Mouse (Mus musculus) left cerebral cortex, adult 18-20 months (tissue): Measurements from ENCODE around the gene Abcd4. TPM values are rescaled to one million over a fixed set of nuclear protein-coding genes. Genes with fewer than 3 reads are reported as not detected.

ENCODE experiments used
- DNase-seq, 2 experiments: peaks; one replicate each; pipeline ENCODE4 v3.0.0; 2021 to 2022; ENCODE audit warnings: low spot score in 2 of 2, mixed read lengths in 1 of 2
- long read RNA-seq, 2 experiments: library from polyadenylated mRNA; stranded (forward); transcript quantifications; one replicate each; pipeline ENCODE4 v2.0.0; 2021
- total RNA-seq, 2 experiments: library from RNA; stranded (reverse); gene quantifications; 2 replicates each; pipeline ENCODE4 v1.2.3; 2021

Gene Abcd4
- total RNA-seq, result 10 to 100 TPM in 1 of 2 experiments, 1 to 10 TPM in 1; 7.9 to 10.2 TPM
- long read RNA-seq, experiment 1, transcript Abcd4-201 (19 exons, 2,309 nt), result major isoform, 6 of 11 reads
- long read RNA-seq, experiment 1, partial matches to known transcripts, result 0 of 11 reads
- long read RNA-seq, experiment 1, other reads (novel, unspliced or antisense), result 5 of 11 reads
- long read RNA-seq, experiment 2, transcript Abcd4-201 (19 exons, 2,309 nt), result major isoform, 5 of 7 reads
- long read RNA-seq, experiment 2, partial matches to known transcripts, result 1 of 7 reads
- long read RNA-seq, experiment 2, other reads (novel, unspliced or antisense), result 1 of 7 reads

DNA sequence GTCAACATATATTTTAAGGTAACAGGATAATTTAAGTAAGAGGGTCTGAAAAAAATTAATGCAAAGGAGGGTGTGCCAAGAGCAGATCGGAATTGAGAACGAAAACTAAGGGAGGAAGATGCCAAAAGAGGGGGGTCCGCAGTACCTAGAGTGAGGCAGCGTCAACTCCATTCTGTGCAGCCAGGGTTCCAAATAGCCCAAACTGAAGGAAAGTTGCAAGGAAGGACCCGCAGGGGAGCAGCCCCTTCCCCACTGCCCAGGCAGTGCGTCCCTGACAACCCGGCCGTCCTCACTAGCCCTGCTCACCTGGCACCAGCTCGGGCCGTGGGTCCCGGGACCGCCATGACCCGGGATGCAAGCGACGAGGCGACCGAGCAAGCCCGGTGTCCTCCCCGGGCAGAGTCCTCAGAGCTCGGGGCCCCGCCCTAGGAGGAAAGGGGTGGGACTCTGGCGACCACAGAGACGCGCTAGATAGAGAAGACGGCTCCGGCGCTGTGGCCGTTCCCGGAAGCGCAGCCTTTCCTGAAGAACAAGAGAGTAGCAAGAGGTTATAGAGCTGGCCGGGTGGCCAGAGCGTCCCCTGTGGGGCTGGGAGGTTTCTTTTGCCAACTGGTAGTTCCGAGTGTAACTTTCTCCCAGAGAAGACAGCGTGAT, at the start of gene Abcd4:
TSS of gene Abcd4 (minus strand) at position 437 of the 654 bp plus-strand sequence.
- DNase-seq, result peak; percentile 87 to 93

DNA sequence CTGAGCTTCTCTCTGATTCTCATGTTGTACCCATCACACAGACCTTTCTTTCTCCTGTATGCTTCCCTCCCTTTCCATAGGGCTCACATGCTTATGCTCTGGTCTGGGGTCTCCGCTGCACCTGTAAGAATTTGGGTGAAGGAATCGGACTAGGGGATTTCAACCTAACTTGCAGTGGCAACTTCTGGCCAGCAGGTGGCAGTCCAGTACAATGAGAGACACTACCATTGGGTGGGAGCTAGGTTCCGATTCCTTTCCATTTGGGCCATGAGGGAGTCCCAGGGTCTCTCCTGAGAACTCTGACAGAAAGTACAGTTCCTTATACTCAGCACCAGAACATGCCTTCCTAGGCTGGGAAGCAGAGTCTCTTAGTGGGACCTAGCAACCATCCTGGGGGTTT, 36.7 kb upstream of the Abcd4 start:
- DNase-seq, result peak; percentile 61 to 76

DNA sequence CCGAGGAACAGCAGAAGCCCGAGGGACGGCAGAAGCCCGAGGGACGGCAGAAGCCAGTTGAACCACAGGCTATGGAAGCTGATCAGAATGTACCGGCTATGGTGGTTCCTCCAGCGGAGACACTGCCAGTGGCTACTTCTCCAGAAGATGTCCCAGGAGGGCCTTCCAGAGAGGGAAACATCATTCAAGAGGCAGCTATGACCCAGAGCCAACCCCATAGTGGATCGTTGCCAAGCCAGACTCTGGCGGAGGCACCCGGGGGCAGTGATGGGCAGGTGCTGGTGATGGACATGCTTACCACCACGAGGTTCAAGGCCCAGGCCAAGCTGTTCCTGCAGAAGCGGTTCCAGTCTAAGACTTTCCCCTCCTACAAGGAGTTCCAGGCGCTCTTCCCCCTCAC, 33.0 kb upstream of the Abcd4 start:
- no peak for DNase-seq

DNA sequence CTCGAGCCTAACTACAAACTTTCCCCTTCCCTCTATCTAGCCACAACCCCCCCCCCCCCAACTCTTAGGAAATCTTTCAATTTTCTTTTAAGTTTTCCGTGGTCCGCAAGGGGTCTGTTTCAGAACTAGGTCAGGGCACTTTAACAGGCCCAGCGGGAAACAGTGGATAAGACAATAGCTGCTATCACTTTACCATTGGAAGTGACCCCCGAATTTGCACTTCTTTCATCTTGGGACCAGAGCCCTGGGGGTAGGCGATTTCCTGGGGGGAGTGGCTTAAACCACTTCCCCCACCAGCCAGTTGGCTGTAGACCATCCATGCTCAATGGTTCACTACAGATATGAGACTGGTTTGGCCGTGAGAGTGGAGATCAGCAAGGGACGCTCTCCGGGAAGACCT, 23.4 kb upstream of the Abcd4 start, which contains the start of gene Vrtn:
TSS of gene Vrtn (plus strand) at position 366 of the 400 bp plus-strand sequence.
- DNase-seq, result no peak

DNA sequence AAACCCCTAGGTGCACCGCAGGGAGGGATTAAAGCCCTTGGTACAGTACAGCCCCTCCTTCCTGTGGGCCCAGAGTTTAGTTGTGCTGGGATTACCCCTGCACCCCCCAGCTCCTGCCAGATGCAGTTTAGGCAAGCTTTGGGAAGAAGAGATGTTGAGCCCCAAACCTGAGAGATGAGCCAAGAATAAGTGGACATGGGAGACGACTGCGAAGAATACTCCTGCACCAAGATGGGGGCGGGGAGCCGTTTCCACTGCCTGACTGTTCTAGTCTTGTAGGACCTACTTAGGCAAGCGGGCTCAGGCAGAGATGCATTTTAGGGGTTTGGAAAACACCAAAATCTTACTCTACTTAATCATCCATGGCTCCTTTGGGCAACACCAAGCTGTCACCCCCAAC, 23.0 kb upstream of the Abcd4 start:
- no peak for DNase-seq

DNA sequence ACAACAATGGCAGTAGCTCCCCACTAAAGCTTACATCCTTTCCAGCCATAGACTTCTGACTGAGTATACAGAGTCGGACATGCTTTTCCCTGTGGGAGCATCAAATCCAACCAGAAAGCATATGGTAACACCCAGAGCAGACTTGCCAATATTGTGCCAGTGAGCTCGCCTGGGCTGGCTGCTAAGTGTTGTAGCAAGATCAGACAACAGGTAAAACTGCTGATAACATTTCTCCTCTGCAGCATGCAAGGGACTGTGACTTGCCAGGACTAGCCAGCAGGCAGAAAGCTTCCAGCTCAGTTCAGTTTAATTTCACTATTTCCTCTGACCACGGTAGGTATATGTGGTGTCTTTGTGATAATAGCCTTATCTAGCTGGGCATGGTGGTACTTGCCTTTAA, 14.7 kb upstream of the Abcd4 start:
- no peak for DNase-seq

DNA sequence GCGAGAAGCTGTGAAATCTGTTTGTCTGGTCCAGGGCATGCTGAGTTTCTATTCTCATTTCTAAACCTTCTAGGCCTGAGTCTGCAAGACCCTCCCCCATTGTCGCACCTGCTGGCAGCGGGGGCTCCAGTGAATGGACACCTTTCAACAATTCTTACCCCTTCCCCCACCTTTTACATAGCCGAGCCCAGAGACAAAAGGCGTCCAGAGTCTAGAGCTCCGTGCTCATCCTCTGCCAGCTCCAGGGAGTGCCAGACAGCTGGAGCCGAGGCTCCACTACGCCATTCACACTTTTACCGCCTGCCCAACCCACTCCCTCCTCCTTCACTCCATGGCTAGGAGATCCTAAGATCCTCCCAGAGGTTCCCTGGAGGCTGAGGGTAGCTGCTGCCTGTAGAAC, 7.9 kb upstream of the Abcd4 start:
- DNase-seq, result peak; percentile 13 to 36

DNA sequence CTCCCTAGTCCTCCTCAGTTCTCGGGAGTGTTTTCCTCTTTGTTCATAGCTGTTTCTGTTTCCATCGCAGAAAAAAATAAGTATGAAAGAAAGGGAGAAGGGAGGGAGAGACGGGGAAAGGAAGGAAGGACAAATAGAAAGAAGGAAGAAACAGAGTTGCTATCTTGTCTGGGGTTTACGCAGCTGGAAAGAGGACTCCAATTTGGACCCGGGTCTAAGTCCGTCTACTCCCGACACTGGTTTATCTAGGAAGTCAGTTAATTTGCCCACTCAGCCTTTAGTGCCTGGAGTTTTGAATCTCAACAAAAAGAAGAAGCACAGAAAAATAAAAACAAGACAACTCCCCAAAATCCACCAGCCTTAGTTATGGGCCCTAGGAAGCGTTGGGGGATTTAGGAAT, 7.4 kb upstream of the Abcd4 start:
- no peak for DNase-seq

DNA sequence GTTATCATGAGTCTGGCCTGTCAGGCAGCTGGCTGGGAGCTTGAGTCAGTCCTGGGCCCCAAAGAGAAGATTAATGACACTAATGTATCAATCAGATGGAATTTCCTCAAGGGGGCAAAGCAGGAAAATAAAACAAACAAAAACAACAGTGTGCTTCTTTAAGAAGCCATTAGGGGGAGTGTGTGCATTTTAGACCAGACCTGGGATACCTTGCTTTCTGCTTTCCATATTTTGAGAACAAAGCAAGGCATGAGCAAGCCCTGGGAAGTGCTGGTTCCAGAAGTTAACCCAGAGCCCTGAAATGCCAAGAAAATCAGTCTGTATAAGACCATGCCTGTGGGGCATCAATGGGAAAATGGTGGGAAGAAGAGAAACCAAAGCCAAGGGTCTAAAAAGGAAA, 3.8 kb upstream of the Abcd4 start:
- no peak for DNase-seq

DNA sequence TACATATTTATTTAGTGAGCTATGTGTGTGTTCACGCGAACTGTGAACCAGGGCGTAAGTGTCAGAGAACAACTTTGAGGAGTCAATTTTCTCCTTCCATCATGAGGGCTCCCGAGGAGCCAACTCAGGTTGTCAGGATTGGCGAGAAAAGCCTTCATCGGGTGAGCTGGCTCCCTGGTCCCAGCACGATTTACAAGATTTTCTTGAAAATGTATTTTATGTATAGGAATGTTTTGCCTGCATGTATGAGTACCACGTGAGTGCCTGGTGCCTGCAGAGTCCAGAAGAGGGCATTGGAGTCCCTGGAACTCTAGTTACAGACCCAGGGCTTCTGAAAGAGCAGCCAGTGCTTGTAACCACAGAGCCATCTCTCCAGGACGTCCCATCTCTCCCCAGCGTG, 450 bp upstream of the Abcd4 start:
- no peak for DNase-seq

DNA sequence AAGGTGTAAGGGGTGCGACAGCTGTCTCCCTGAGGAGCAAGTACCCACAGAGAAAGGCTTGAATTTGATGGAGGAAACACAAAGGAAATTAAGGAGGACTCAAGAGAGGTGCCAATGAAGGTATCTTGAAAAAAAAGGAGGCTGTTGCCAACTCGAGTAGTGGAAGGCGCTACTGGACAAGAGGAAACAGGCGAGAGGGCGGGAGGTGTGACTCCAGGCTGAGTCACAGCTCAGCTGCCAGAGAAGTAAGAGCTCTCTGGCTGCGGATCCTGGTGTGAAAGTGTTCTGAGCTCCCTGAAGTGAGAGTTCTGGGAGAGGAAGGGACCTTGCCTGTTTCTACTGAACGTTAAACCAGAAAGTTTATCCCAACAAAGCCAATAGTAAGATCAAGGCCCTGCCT, 2.7 kb downstream of the Abcd4 start:
- DNase-seq, result peak; percentile 63 to 64

DNA sequence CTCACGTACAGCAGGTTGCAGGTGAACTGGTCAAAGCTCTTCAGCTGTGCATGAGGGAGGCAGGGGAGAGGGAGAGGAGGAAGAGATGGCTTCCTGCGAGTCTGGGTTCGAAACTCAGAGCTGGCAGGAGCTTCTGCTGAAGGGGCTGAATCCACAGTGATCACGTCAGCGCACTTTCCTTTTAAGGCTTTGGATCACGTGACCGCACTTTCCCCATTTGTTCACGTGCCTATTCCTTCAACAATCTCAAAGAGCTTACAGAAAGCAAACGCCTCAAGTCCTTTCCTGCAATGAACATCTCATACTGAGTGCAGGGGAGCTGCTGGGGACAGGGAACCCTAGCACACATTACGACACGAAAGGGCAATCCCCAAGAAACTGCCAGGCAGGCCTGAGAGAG, 3.2 kb downstream of the Abcd4 start:
- no peak for DNase-seq

DNA sequence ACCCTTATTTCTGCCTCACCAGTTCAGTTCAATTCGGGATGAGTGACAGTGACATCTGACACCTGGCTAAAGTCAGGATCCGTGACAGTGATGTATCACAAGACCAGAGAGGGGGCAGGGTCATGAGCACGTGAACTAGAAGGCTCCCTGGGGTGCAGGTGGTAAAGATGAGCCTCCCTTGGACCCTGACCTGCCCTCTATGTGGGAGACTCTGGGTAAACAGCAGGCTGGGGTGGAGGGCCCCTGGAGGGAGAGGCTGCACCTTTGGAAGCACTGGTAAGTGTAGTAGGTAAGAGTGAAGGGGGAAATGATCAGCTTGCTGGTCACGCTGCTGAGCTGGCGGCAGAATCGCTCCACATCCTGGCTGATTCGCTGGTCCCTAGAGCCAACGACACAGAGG, 4.7 kb downstream of the Abcd4 start:
- DNase-seq, result no peak

DNA sequence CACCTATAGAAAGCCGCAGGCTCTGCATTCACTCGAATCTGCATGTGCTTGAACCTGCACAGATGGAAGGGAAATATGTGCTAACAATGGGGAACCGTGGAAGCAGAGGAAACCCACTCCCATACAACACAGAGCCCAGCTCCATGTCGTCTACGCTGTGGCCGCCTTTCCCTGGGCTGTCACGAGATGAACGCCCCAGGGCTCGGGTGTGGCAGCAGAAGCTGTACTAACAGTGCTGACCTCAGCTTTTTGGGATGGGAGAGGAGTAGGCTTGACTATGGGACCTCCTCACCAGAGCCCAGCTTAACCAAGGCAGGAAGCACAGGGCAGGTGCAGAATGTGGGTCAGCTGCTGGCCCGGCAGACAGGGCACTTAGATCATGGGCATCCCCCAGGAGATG, 5.5 kb downstream of the Abcd4 start:
- DNase-seq, result no peak

DNA sequence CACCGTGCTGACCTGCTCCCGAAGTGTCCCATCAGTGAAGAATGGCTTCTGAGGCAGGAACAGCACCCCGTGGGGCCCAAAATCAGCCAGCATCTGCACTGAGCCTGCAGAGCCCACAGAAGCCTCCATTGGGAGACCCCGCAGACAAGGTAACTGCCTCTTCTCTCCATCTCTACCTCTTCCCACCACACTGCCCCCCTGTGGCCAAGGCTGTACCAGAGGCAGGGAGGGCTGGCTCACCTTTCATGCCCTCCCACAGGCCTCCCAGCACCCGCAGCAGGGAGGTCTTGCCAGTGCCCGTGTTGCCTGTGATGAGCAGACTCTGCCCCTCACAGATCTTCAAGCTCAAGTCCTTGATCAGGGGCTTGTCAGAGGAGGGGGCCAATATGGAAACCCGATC, 11.4 kb downstream of the Abcd4 start:
- peak in 1 of 2 experiments; percentile 21 for DNase-seq

DNA sequence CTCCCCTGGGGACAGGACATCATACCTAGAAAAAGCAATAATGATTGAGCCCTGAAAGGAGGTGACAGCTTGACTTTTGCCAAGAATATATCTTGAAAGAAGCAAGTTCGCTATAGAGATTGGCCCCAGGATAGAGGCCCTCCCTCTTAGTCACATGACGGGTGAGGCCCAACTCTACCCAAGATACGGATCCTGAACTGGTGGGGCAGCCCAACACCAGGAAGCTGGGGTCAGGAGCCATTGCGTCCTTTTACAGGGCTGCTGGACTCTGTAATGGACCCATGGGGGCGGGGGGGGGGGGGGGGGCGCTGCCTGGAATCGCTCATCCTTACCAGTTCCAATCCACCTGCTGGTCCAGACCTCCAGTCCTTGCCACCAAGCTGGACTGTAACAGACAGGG, 13.2 kb downstream of the Abcd4 start:
- DNase-seq, result no peak

DNA sequence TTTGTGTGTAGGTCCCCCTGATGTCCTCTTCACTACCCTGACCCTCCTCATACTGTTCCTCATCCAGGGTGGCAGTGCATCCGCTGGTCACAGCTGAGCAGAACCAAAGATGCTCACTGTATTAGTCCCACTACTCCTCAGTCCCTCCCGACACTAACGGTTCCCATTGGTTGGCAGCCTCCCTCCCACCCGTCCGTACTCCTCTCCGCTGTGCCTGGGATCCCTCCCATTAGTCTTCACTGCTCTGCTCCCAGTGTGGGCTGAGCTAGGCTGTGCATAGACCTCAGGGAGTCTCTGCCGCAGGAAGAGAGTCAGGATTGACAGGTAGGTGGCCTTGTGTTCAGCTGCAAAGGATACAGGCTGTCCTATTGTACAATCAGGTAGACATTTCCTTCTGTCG, 18.9 kb downstream of the Abcd4 start:
- no peak for DNase-seq

DNA sequence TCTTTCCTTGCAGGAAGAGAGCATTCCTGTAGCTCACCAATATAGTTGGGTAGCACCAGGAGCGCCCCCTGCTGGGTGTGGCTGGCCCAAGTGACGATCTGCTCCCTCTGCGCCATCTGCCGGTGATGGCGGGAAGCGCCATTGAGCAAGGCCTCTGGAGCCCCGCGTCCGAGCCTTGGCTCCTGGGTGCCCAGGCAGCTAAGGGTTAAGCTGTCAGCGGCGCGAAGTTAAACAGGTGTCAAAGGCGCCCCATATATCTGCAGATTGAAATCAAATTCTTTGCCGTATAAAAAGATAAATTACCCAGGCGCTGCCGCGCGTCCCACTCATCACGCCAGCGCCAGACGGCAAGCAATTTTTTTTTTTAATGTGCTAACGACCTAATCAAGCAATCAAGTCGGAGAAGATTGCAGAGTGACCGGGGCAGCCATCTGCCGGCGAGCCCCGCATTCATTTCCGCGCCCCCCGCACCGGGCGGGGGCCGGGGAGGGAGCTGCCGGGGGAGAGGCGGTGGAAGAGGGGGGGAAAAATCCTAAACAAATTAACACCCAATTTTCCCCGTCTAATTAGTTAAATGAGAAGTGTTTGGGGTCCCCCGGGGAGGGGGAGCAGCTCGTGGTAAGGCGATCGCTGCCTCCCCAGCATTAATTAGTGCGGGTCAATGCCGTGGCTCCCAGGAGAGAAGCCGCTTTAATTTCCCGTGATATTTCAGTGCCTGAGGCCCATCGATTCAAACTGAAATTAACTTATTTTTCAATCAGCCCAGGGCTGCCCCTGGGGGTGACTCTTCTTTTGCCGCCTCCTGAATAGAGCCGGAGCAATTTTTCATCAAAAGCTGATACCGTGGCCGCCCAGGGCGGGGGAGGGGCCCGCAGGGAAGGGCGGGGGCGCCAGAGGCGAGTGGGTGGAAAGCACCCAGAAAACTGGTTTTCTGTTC, 27.1 kb downstream of the Abcd4 start:
- DNase-seq, result peak; percentile 96 to 99

DNA sequence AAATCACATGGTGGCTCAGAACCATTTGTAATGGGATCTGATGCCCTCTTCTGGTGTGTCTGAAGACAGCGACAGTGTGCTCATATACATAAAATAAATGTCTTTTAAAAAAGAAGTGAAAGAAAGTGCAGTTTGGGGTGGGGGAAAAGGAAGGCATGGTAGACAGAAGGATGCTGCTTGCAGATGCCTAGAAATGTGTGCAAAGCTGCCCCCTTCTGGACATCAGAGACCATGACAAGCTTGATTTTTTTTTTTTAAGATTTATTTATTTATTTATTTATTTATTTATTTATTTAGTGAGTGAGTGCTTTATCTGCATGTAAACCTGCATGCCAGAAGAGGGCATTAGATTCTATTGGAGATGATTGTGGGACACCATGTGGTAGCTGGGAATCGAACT, 35.9 kb downstream of the Abcd4 start:
- DNase-seq, result no peak

DNA sequence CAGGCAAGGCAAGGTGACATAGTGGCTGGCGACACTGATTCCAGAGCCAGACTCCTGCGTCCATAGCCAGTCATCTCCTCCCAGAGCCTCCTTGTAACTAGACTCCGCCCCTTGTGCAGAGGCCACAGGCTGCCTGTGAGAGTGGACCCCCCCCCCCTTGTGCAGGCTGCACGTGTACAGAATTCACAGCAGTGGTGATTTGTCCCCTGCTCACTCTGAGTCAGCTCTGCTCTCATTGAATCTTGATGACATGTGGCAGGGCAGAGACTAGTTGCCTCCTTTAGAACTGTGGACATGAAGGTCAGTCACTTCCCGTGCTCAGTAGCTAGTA, 38.8 kb downstream of the Abcd4 start:
- no peak for DNase-seq

DNA sequence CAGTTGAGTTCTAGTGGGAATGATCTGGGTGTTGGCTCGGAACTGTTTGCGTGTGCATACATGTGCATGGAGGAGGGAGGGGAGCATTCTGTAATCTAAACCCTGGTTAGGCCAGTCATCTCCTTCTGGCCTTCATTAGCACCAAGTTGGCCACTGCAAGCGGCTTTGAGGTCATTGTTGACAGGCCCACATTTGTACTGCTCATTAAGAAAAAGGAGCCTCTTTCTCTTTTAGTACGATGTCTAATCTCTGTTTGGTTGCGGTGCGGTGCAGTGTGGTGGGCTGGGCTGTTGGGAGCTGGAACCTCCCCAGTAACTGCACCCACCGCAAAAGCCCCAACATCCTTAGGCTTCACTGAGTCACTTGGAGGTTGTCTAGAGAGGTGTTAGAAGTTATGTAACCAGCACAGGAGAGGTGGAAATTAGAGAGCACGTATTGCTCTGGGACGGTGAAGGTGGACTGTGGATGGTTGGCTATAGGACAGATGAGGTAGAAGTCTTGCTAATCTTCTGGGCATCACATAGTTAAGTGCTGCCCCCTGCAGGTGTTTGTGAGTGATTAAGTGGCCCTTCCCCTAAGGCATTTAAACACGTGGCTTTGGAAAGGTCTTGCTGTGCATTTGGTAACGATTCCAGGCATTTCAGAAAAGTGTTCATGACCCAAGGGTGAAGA, 39.3 kb downstream of the Abcd4 start:
- no peak for DNase-seq
